Comparison of ENCODE assay signal across 9 mouse cellular contexts in the genomic region with DNA sequence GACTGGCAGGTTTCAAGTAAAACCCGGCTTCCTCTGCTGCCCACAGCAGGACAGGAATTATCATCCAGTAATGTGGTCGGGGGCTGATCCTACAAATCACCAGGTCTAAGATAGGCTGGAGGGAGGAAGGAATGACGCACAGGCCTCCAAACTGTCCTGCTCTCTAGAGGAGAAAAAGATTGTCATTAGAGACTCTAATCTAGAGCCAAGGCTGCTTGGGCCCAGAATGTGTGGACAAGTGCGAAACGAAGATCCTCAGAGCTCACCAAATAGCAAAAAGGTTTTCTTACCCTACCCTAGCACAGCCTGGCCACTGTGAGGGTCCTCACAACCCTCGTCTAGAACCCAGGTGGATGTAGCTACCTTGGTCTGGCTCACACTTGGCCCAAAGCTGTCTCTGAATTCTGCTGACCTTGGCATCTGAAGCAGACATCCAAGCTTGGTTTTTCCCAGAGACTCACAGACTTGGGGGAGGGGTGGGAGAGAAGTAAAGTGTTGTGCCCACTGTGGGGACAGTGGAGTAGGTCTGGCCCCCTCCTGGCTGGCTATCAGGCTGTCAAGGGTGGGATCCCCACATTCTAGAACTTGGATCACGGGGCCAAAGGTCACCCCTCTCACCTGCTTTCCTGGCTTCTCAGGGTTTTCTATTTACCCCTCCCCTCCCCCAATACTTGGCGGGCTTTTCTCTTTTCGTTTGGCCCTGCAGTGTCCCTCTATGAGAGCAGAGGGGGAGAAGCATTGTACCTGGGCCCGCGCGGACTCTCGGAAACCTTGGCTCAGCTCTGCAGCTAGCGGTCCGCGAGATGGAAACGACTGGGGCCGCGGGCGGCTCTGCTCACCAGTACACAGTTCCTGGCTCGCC. TPM values are rescaled to one million over a fixed set of nuclear protein-coding genes. Genes with fewer than 3 reads are reported as not detected.
DNase-seq lines count a peak whose midpoint lies in the region; ATAC-seq lines count a peak whose summit lies in the region.
"Had no signal": no experiment of that assay in that cellular context is flagged by ENCODE, and none has a peak within 500 bp of the region (broad histone marks: within the 10 kb centered on the region; RNA-seq: fewer than 3 reads in every experiment).

No protein-coding gene starts in this region.

- peaks cover 94% of the 10 kb centered on the region for H3K27me3 ChIP-seq in kidney, embryonic 14.5 days (ENCODE audit: control insufficient read depth, insufficient read depth, low read length)
- H3K27me3 ChIP-seq in forebrain, embryonic 14.5 days (replicated peaks; ENCODE audit: control insufficient read depth, insufficient read depth, low read length), result peaks cover 94% of the 10 kb centered on the region
- peaks cover 86% of the 10 kb centered on the region for H3K27me3 ChIP-seq in limb, embryonic 12.5 days
- peaks cover 88% of the 10 kb centered on the region for H3K27me3 ChIP-seq in midbrain, embryonic 15.5 days (replicated peaks)

- H3K4me3 ChIP-seq in kidney, embryonic 14.5 days (ENCODE audit: low read length), result no peak overlapping the region
- no peak overlapping the region for H3K4me3 ChIP-seq in forebrain, embryonic 14.5 days (ENCODE audit: low read depth, low read length)
- H3K4me3 ChIP-seq in limb, embryonic 12.5 days (replicated peaks), result no peak overlapping the region
- no peak overlapping the region for H3K4me3 ChIP-seq in midbrain, embryonic 15.5 days

- H3K9me3 ChIP-seq in kidney, embryonic 14.5 days (ENCODE audit: control insufficient read depth, low read length), result no peaks in the 10 kb centered on the region
- H3K9me3 ChIP-seq in forebrain, embryonic 14.5 days (replicated peaks; ENCODE audit: control insufficient read depth, low read length), result no peaks in the 10 kb centered on the region
- no peaks in the 10 kb centered on the region for H3K9me3 ChIP-seq in limb, embryonic 12.5 days
- no peaks in the 10 kb centered on the region for H3K9me3 ChIP-seq in midbrain, embryonic 15.5 days

- DNase-seq in kidney, postnatal 14 days, result no peak
- DNase-seq in forebrain, embryonic 14.5 days (ENCODE audit: low spot score), result no peak
- DNase-seq in natural killer cell, adult 2 months (ENCODE audit: low spot score in 2 of 2), result no peak
- DNase-seq in right cerebral cortex, postnatal 4 days, result no peak
- DNase-seq in urinary bladder, postnatal 4 days (ENCODE audit: low spot score in 2 of 2), result no peak

- 2% methylated on average over 21 of the region's 21 CpGs for WGBS in kidney, embryonic 14.5 days
- WGBS in forebrain, embryonic 14.5 days, result under 1% methylated on average over 21 of the region's 21 CpGs
- 1% methylated on average over 21 of the region's 21 CpGs for WGBS in limb, embryonic 12.5 days
- 4% methylated on average over 21 of the region's 21 CpGs for WGBS in midbrain, embryonic 15.5 days

- H3K9ac ChIP-seq in kidney, embryonic 14.5 days (ENCODE audit: low read depth, low read length), result no peak overlapping the region
- no peak overlapping the region for H3K9ac ChIP-seq in forebrain, embryonic 14.5 days (ENCODE audit: low read length)
- H3K9ac ChIP-seq in limb, embryonic 12.5 days (replicated peaks), result no peak overlapping the region
- no peak overlapping the region for H3K9ac ChIP-seq in midbrain, embryonic 15.5 days

- H3K4me2 ChIP-seq in kidney, embryonic 14.5 days (replicated peaks; ENCODE audit: low read depth, low read length), result no peak overlapping the region
- no peak overlapping the region for H3K4me2 ChIP-seq in forebrain, embryonic 14.5 days (ENCODE audit: low read length)
- H3K4me2 ChIP-seq in limb, embryonic 12.5 days, result no peak overlapping the region
- H3K4me2 ChIP-seq in midbrain, embryonic 15.5 days, result no peak overlapping the region

- H3K4me1 ChIP-seq in kidney, embryonic 14.5 days (ENCODE audit: control insufficient read depth, insufficient read depth, low read length), result no peaks in the 10 kb centered on the region
- H3K4me1 ChIP-seq in forebrain, embryonic 14.5 days (ENCODE audit: control insufficient read depth, insufficient read depth, low read length), result no peaks in the 10 kb centered on the region
- no peaks in the 10 kb centered on the region for H3K4me1 ChIP-seq in limb, embryonic 12.5 days (replicated peaks)
- no peaks in the 10 kb centered on the region for H3K4me1 ChIP-seq in midbrain, embryonic 15.5 days

- ATAC-seq in kidney, embryonic 14.5 days (ENCODE audit: low FRiP score, low TSS enrichment), result peak; percentile 69
- peak; percentile 29; the same call in 1 of the 2 replicates for ATAC-seq in forebrain, embryonic 14.5 days
- ATAC-seq in limb, embryonic 12.5 days (ENCODE audit: insufficient number of reproducible peaks, insufficient read depth, low FRiP score, low TSS enrichment, low read depth), result peak; percentile 62; the same call in 1 of the 2 replicates
- peak; percentile 74 for ATAC-seq in midbrain, embryonic 15.5 days (replicated peaks)
- ATAC-seq: Patski had no signal

- no peaks in the 10 kb centered on the region for H3K36me3 ChIP-seq in kidney, embryonic 14.5 days (ENCODE audit: control insufficient read depth, insufficient read depth, low read length)
- no peaks in the 10 kb centered on the region for H3K36me3 ChIP-seq in forebrain, embryonic 14.5 days (ENCODE audit: control insufficient read depth, insufficient read depth, low read length)
- H3K36me3 ChIP-seq in limb, embryonic 12.5 days, result no peaks in the 10 kb centered on the region
- no peaks in the 10 kb centered on the region for H3K36me3 ChIP-seq in midbrain, embryonic 15.5 days (replicated peaks)

- no peak overlapping the region for H3K27ac ChIP-seq in kidney, embryonic 14.5 days (ENCODE audit: low read depth, low read length)
- no peak overlapping the region for H3K27ac ChIP-seq in forebrain, embryonic 14.5 days (ENCODE audit: low read depth, low read length)
- no peak overlapping the region for H3K27ac ChIP-seq in limb, embryonic 12.5 days
- no peak overlapping the region for H3K27ac ChIP-seq in midbrain, embryonic 15.5 days

RNA-seq across cellular contexts. Expression of a gene that starts 16.8 kb away (rescaled TPM):
- 0.16 TPM in 1 of 2 replicates, not detected in the other for polyA plus RNA-seq in kidney, embryonic 14.5 days (2014; fragmentation: Nextera tagmentation; extraction: Ambion mirVana)
- polyA plus RNA-seq in forebrain, embryonic 14.5 days (2014; fragmentation: Nextera tagmentation; extraction: Ambion mirVana), result 0.13 and 0.38 TPM in 2 replicates
- polyA plus RNA-seq in limb, embryonic 12.5 days (2016; fragmentation: Nextera tagmentation; extraction: Ambion mirVana), result not detected in 2 replicates
- polyA plus RNA-seq in midbrain, embryonic 15.5 days (2015; fragmentation: Nextera tagmentation; extraction: Ambion mirVana), result 5.2 and 6.1 TPM in 2 replicates
